Mouse (Mus musculus) urinary bladder, postnatal 4 days (tissue): ENCODE measurements around the gene Cop1.
"Not testable (repeated sequence)": the region's sequence is repeated elsewhere in the genome, so short reads cannot be mapped to it uniquely, and the experiment has no call there.

Experiments
- DNase-seq, 2 experiments: peaks; one replicate each; pipeline ENCODE4 v3.0.0; 2021 to 2022; ENCODE audit warnings: low spot score in 2 of 2

Gene Cop1

GRCm38 (mm10) chr1:159231781-159232571, at the start of gene Cop1:
TSS of gene Cop1 (plus strand) at chr1:159232320.
- DNase-seq: peak; percentile 92

GRCm38 (mm10) chr1:159186741-159187140, 45.4 kb upstream of the Cop1 start:
- no peak for DNase-seq

GRCm38 (mm10) chr1:159198603-159199002, 33.5 kb upstream of the Cop1 start:
- no peak for DNase-seq

- DNase-seq: no peak
Measured at GRCm38 (mm10) chr1:159199606-159200005, 32.5 kb upstream of the Cop1 start.

GRCm38 (mm10) chr1:159201220-159201619, 30.9 kb upstream of the Cop1 start:
- no peak for DNase-seq

GRCm38 (mm10) chr1:159211711-159212110, 20.4 kb upstream of the Cop1 start:
- no peak for DNase-seq

GRCm38 (mm10) chr1:159217437-159217836, 14.7 kb upstream of the Cop1 start:
- DNase-seq: no peak

- DNase-seq: no peak
Measured at GRCm38 (mm10) chr1:159222046-159222445, 10.1 kb upstream of the Cop1 start.

- DNase-seq: no peak
Measured at GRCm38 (mm10) chr1:159225064-159225824, 6.9 kb upstream of the Cop1 start.

GRCm38 (mm10) chr1:159232572-159233261, 597 bp downstream of the Cop1 start:
- DNase-seq: not testable (repeated sequence)

GRCm38 (mm10) chr1:159233426-159233825, 1.3 kb downstream of the Cop1 start:
- no peak for DNase-seq

- no peak for DNase-seq
Measured at GRCm38 (mm10) chr1:159234496-159234895, 2.4 kb downstream of the Cop1 start.

GRCm38 (mm10) chr1:159235674-159236073, 3.6 kb downstream of the Cop1 start:
- DNase-seq: no peak

GRCm38 (mm10) chr1:159238147-159238546, 6.0 kb downstream of the Cop1 start:
- DNase-seq: no peak

GRCm38 (mm10) chr1:159250320-159250719, 18.2 kb downstream of the Cop1 start:
- no peak for DNase-seq

- DNase-seq: no peak
Measured at GRCm38 (mm10) chr1:159253078-159253477, 21.0 kb downstream of the Cop1 start.

- no peak for DNase-seq
Measured at GRCm38 (mm10) chr1:159254906-159255685, 23.0 kb downstream of the Cop1 start.

- DNase-seq: no peak
Measured at GRCm38 (mm10) chr1:159256543-159256942, 24.4 kb downstream of the Cop1 start.

GRCm38 (mm10) chr1:159263820-159264219, 31.7 kb downstream of the Cop1 start:
- no peak for DNase-seq

- DNase-seq: no peak
Measured at GRCm38 (mm10) chr1:159280072-159280471, 48.0 kb downstream of the Cop1 start.

- no peak for DNase-seq
Measured at GRCm38 (mm10) chr1:159281861-159282260, 49.7 kb downstream of the Cop1 start.

GRCm38 (mm10) chr1:159286833-159287232, 54.7 kb downstream of the Cop1 start:
- no peak for DNase-seq
